In genomic region chr12:24681286-24682023, GRCm38 (mm10) we compare ENCODE assay signal across 8 mouse cellular contexts. TPM values are rescaled to one million over a fixed set of nuclear protein-coding genes. Genes with fewer than 3 reads are reported as not detected.
DNase-seq lines count a peak whose midpoint lies in the region; ATAC-seq and TF ChIP-seq lines count a peak whose summit lies in the region.

Gene Cys1 (minus strand): TSS chr12:24681813.

- no peaks in the 10 kb centered on the region for H3K9me3 ChIP-seq in ES-E14 (ENCODE audit: control insufficient read depth, insufficient read depth, low read depth, low read length)
- no peaks in the 10 kb centered on the region for H3K9me3 ChIP-seq in heart, embryonic 11.5 days (replicated peaks; ENCODE audit: control insufficient read depth, low read length)
- no peaks in the 10 kb centered on the region for H3K9me3 ChIP-seq in kidney, embryonic 14.5 days (ENCODE audit: control insufficient read depth, low read length)
- H3K9me3 ChIP-seq in lung, embryonic 15.5 days, result no peaks in the 10 kb centered on the region

- peaks cover 47% of the 10 kb centered on the region for H3K27me3 ChIP-seq in heart, embryonic 11.5 days (ENCODE audit: control insufficient read depth, insufficient read depth, low read length)
- H3K27me3 ChIP-seq in kidney, embryonic 14.5 days (ENCODE audit: control insufficient read depth, insufficient read depth, low read length), result peaks cover 24% of the 10 kb centered on the region
- peaks cover 26% of the 10 kb centered on the region for H3K27me3 ChIP-seq in lung, embryonic 15.5 days

- peaks cover 0 to 2% of the 10 kb centered on the region in 2 experiments; a peak in 1 of 4 replicates for H3K4me1 ChIP-seq in ES-E14 (ENCODE audit: control insufficient read depth in 2 of 2, insufficient read depth in 2 of 2, low read length in 2 of 2, poor library complexity in 1 of 2)
- H3K4me1 ChIP-seq in cortical plate, adult 2 months (ENCODE audit: control insufficient read depth, insufficient read depth, low read length), result peaks cover 6% of the 10 kb centered on the region
- peaks cover 8% of the 10 kb centered on the region; the same call in 1 of the 2 replicates for H3K4me1 ChIP-seq in heart, embryonic 11.5 days (ENCODE audit: control insufficient read depth, insufficient read depth, low read length)
- peaks cover 28% of the 10 kb centered on the region for H3K4me1 ChIP-seq in kidney, embryonic 14.5 days (ENCODE audit: control insufficient read depth, insufficient read depth, low read length)
- H3K4me1 ChIP-seq in lung, embryonic 15.5 days, result peaks cover 35% of the 10 kb centered on the region

- ATAC-seq in heart, embryonic 11.5 days (replicated peaks; ENCODE audit: insufficient number of reproducible peaks, low FRiP score, low TSS enrichment), result no peak
- peak; percentile 50; the same call in 1 of the 2 replicates for ATAC-seq in kidney, embryonic 14.5 days (ENCODE audit: low FRiP score, low TSS enrichment)
- ATAC-seq in lung, embryonic 15.5 days (ENCODE audit: borderline replicate concordance, extremely low read depth, low FRiP score, low TSS enrichment), result 0 out of 2 replicates have a peak, but pooled peaks have one; percentile 27

- H3K36me3 ChIP-seq in ES-E14 (ENCODE audit: control insufficient read depth, insufficient read depth, low read length, poor library complexity, severe bottlenecking), result no peaks in the 10 kb centered on the region
- H3K36me3 ChIP-seq in heart, embryonic 11.5 days (ENCODE audit: control insufficient read depth, insufficient read depth, low read length), result no peaks in the 10 kb centered on the region
- no peaks in the 10 kb centered on the region for H3K36me3 ChIP-seq in kidney, embryonic 14.5 days (ENCODE audit: control insufficient read depth, insufficient read depth, low read length)
- H3K36me3 ChIP-seq in lung, embryonic 15.5 days, result no peaks in the 10 kb centered on the region

- 3% methylated on average over 20 of the region's 20 CpGs for WGBS in heart, embryonic 11.5 days (ENCODE audit: insufficient replicate concordance)
- 2% methylated on average over 20 of the region's 20 CpGs for WGBS in kidney, embryonic 14.5 days
- 5% methylated on average over 20 of the region's 20 CpGs for WGBS in lung, embryonic 15.5 days

- in situ Hi-C loops in ES-E14 (cut with MboI; ENCODE audit: low sequenced_read_pairs in 2 of 2, unreplicated experiment in 2 of 2), result no loop called here

- peak within 1 kb of the TSS; percentile 53 for H3K9ac ChIP-seq in ES-E14 (ENCODE audit: insufficient read depth, low read depth, low read length, poor library complexity, severe bottlenecking)
- H3K9ac ChIP-seq in heart, embryonic 11.5 days (ENCODE audit: low read depth, low read length), result peak within 1 kb of the TSS; percentile 61; the same call in 1 of the 2 replicates
- peak within 1 kb of the TSS; percentile 72 for H3K9ac ChIP-seq in kidney, embryonic 14.5 days (ENCODE audit: low read depth, low read length)
- peak within 1 kb of the TSS; percentile 66 for H3K9ac ChIP-seq in lung, embryonic 15.5 days

- DNase-seq in ES-E14 (ENCODE audit: low read depth, low spot score), result no peak
- DNase-seq in retina, postnatal 1 day, result peak; percentile 22
- no peak for DNase-seq in cerebellum, postnatal 4 days (ENCODE audit: low spot score in 2 of 2)
- no peak for DNase-seq in cerebellum, postnatal 10 days

- H3K4me3 ChIP-seq in ES-E14 (ENCODE audit: insufficient read depth in 1 of 2, low read depth in 1 of 2, low read length in 2 of 2, poor library complexity in 1 of 2, severe bottlenecking in 1 of 2), result peak within 1 kb of the TSS; percentile 63 to 69
- H3K4me3 ChIP-seq in cortical plate, adult 2 months (ENCODE audit: insufficient read depth, low read length), result peak within 1 kb of the TSS; percentile 28
- H3K4me3 ChIP-seq in heart, embryonic 11.5 days (ENCODE audit: low read depth, low read length), result peak within 1 kb of the TSS; percentile 59
- H3K4me3 ChIP-seq in kidney, embryonic 14.5 days (ENCODE audit: low read length), result peak within 1 kb of the TSS; percentile 66
- H3K4me3 ChIP-seq in lung, embryonic 15.5 days, result peak within 1 kb of the TSS; percentile 54

- H3K27ac ChIP-seq in ES-E14 (ENCODE audit: insufficient read depth, low read depth, low read length, poor library complexity, severe bottlenecking), result no peak within 1 kb of the TSS
- H3K27ac ChIP-seq in cortical plate, adult 2 months (ENCODE audit: insufficient read depth, low read length), result peak within 1 kb of the TSS; percentile 83
- H3K27ac ChIP-seq in heart, embryonic 11.5 days (ENCODE audit: low read depth, low read length), result no peak within 1 kb of the TSS
- H3K27ac ChIP-seq in kidney, embryonic 14.5 days (ENCODE audit: low read depth, low read length), result peak within 1 kb of the TSS; percentile 71
- peak within 1 kb of the TSS; percentile 81 for H3K27ac ChIP-seq in lung, embryonic 15.5 days

- peak within 1 kb of the TSS; percentile 96 for H3K4me2 ChIP-seq in heart, embryonic 11.5 days
- H3K4me2 ChIP-seq in kidney, embryonic 14.5 days (replicated peaks; ENCODE audit: low read depth, low read length), result peak within 1 kb of the TSS; percentile 94
- H3K4me2 ChIP-seq in lung, embryonic 15.5 days, result peak within 1 kb of the TSS; percentile 91

- TF ChIP-seq POLR2A in cortical plate, adult 2 months (IDR thresholded peaks at IDR 0.05; ENCODE audit: extremely low read depth, insufficient read depth, low read length), result no peak

- TF ChIP-seq CTCF in cortical plate, adult 2 months (IDR thresholded peaks at IDR 0.05; ENCODE audit: extremely low read depth, insufficient read depth, low read length), result no peak

TF ChIP-seq in ES-E14, 5 proteins besides CTCF, POLR2A, EP300 and RAD21:
- TF ChIP-seq ZNF384 (IDR thresholded peaks at IDR 0.05; ENCODE audit: low read depth, low read length), result no peak
- TF ChIP-seq MAFK (IDR thresholded peaks at IDR 0.05; ENCODE audit: insufficient read depth, low read depth, low read length), result no peak
- no peak for TF ChIP-seq HCFC1 (IDR thresholded peaks at IDR 0.05; ENCODE audit: borderline replicate concordance, insufficient read depth, low read length)
- no peak for TF ChIP-seq ZC3H11A (IDR thresholded peaks at IDR 0.05; ENCODE audit: borderline replicate concordance, low read depth, low read length)
- no peak for TF ChIP-seq CHD2 (IDR thresholded peaks at IDR 0.05; ENCODE audit: low read depth, low read length)
TF ChIP-seq in ES-E14: peak in this region for 0.

RNA-seq across cellular contexts. Expression of gene Cys1, which starts in this region (rescaled TPM):
- total RNA-seq in ES-E14 (2012; rRNA removed), result not detected in 2 replicates
- polyA plus RNA-seq in cortical plate, adult 2 months (2012; rRNA removed), result 13.7 and 14.7 TPM in 2 replicates
- 0.66 TPM in 2 replicates for polyA plus RNA-seq in heart, embryonic 11.5 days (2014; fragmentation: Nextera tagmentation; extraction: Ambion mirVana)
- polyA plus RNA-seq in kidney, embryonic 14.5 days (2014; fragmentation: Nextera tagmentation; extraction: Ambion mirVana), result 10.7 and 11.8 TPM in 2 replicates
- 2.1 and 2.2 TPM in 2 replicates for polyA plus RNA-seq in lung, embryonic 15.5 days (2015; fragmentation: Nextera tagmentation; extraction: Ambion mirVana)

Comparison
In these comparisons a context has a peak if more than half of its experiments do, and no peak if none do; other contexts are left out.
1. H3K27ac ChIP-seq: peak in cortical plate, adult 2 months (single experiment), kidney, embryonic 14.5 days (single experiment) and lung, embryonic 15.5 days (single experiment); none in ES-E14 (single experiment) and heart, embryonic 11.5 days (single experiment).
2. Peak in every context shown above with its lines, with median percentiles within 50 percentile points of each other: H3K4me3 ChIP-seq, H3K9ac ChIP-seq and H3K4me2 ChIP-seq.